Mouse (Mus musculus) neutrophil, adult 83 days (primary cell): ENCODE data around the gene Zbtb25. TPM values are rescaled to one million over a fixed set of nuclear protein-coding genes. Genes with fewer than 3 reads are reported as not detected.

Experiments used
- total RNA-seq, 2 experiments: library from RNA; stranded (reverse); gene quantifications; one replicate each; pipeline ENCODE4 v1.2.4; 2023

Gene Zbtb25
- 1 to 10 TPM; 6.6 to 7.9 TPM for total RNA-seq

DNA sequence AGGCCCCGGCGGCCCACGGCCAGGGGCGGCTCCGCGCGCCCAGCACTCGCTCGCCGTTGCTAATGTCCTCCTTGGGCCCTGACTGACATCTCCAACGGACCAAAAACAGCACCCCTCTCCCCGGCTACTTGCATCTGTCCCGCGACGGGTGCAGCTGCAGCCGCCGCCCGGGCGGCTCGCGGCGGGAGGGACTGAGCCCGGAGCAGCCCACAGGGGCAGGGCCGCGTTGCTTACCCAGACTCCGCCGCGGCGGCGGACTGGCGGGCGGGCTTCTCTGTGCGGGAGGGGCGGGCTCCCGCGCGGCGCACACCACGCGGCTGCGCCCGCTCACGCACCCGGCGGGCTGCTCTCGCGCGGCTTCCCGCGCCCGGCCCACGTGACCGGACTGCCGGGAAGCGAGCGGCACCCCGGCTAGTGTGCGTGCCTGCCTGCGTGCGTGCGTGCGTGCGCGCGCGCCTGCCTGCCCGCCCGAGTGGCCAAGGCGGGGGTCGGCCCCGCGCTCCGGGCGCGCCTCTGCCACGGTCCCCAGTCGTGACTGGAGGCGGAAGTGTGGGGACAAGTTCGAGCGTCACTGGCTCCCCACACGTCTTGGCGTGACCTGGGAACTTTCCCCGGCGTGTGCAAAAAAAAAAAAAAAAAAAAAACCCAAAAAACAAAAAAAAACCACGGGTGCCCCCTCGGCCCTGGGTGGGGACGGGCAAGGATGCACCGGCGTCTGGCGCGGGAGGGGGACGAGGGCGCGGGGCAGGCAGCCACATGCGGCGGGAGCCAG lies at the start of gene Zbtb25:
Gene Zbtb25 (minus strand): TSS at position 397 of the 772 bp plus-strand sequence.

DNA sequence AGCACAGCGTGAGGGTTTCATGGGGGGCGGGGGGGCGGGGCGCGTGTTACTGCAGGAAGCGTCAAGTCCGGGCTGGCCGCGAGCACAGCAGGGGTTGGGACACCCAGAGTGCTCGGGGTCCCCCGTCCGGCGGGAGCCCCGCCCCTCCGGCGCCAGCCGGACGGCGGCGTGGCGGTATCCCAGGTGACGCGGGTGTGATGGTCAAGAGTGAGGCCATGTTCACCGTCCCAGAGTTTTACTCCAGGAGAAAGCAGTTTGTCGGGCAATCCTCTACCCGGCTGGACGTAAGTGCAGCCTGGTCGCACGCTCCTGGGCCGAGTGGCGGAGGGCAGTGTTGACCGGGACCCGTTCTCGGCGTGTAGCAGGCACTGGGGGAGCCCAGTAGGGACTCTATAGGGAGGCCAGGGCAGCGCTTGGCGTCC lies 48.0 kb upstream of the Zbtb25 start, which contains the start of gene Ppp1r36:
Gene Ppp1r36 (plus strand): TSS at position 106 of the 422 bp plus-strand sequence.

DNA sequence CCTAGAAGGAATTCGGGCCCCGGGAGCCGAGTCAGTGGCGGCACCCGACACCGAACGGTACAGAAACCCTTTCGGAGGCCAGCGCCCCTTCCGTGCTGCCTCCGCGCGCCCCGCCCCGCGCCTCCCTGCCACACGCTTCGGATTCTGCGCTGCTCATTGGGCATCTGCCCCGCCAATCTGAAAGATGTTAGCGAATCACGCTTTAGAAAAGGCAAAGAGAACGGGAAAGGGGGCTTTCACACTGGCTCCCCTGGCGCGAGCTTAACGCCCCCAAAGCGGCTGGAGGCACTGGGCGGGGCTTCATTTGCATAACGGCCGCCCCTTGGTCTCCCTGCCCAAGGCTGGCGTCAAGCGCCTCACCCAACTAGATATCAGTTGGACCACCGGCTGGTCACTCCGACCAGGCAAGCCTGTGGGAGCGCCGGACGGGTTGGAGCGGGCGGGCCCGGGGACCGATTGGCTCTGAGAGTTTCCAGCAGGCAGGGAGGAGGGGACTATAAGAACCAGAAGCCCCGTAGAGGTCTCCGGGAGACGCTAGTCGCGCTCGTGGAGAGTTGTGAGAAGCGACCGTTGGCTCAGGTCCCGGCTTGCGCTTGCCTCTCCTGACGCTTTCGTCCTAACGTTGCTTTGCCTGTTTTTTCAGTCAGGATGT lies 34.6 kb upstream of the Zbtb25 start, which contains the start of gene Hspa2:
Gene Hspa2 (plus strand): TSS at position 291 of the 652 bp plus-strand sequence.

DNA sequence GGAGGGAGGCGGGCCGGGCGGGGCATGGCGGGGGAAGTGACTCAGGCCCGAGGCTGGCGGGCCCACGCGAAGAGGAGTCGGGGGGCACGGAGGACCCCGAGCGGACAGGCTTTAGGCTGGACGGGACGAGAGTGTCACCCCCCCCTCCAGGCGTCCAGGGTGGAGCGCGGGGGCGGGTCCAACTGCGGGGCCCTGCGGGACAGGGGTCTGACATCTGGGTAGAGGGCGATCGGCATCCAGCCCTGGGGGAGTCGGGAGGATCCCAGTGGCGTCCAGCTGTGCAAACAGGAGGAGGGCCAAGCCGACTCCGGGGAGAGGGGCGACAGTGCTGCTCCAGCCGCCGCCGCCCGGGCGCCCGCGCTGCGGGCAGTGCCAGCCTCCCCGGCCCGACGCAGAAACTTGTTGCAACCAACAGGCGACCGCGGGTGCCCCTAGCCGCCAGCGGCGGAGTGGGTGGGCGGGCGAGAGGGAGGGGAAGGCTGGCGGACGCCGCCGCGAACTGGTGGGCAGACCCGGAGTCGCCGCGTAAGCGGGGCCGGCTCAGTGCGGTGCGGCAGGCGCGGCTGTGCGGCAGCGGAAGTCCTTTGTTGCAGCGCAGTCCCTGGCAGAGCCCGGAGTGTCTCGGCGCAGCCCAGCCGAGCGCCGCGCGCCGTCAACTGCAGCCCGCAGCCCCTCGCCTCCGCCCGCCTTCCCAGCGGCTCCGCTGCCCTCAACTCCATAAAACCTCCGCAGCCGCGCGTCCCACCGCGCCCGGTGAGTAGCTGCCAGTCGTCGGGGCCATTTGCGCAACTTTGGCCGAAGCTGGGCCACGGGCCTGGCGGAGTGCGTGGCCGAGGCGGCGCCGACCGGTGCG lies 802 bp upstream of the Zbtb25 start, which contains the start of gene Zbtb1:
Gene Zbtb1 (plus strand): TSS at position 289 of the 853 bp plus-strand sequence.

DNA sequence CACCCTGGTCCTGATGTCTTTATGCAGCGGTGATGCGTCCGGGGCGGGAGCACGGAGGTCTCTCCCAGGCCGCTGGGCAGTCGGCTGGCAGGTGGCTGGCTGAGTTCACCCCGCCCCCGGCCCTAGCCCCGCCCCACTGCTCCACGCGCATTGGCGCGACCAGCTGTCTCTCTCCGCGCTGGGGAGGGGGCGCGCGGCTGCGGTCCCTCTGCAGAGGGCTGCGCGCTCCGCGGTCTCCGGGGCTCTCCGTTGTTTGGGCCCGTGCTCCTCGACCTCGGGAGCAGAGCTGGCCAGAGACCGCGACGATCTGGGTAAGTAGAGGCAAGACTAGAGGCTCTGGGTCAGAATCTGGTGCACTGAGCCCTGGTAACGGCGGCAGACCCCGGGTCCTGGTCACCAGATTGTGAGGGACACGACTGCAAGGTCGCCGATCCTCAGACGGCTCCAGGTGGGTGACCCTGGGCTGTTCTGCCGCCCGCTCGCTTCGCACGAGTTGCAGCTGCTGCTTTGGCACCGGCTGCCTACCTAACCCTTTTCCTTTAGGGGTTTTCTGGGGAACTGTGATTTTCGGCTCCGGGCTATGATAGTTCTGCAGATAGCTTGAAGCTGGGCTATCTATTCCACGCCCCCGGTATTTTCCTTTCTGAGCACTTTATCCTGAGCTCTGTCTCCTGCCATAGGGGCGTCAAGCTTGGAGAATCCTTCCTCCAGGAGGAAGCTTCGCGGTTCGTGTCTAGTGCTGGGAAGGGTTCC lies 44.5 kb downstream of the Zbtb25 start, which contains the start of gene Akap5:
Gene Akap5 (plus strand): TSS at position 213 of the 753 bp plus-strand sequence.

Other genes starting within 250 kb of the Zbtb25 start
- under 1 TPM in 1 of 2 experiments, not detected in 1; 0.18 TPM for gene Esr2, start 192.3 kb downstream of the Zbtb25 start, total RNA-seq
- not detected for gene Tex21, start 122.9 kb downstream of the Zbtb25 start, total RNA-seq
- 10 to 100 TPM; 21.0 to 28.3 TPM for gene Mthfd1, start 114.3 kb downstream of the Zbtb25 start, total RNA-seq
- gene Akap5, start 44.7 kb downstream of the Zbtb25 start, total RNA-seq, result under 1 TPM; 0.22 TPM
- gene Zbtb1, start 664 bp upstream of the Zbtb25 start, total RNA-seq, result 1 to 10 TPM; 5.9 to 6.0 TPM
- gene Hspa2, start 34.6 kb upstream of the Zbtb25 start, total RNA-seq, result 1 to 10 TPM; 5.0 to 6.3 TPM
- not detected for gene Ppp1r36, start 47.9 kb upstream of the Zbtb25 start, total RNA-seq
- 100 to 1,000 TPM in 1 of 2 experiments, 10 to 100 TPM in 1; 97.9 to 120 TPM for gene Plekhg3, start 161.3 kb upstream of the Zbtb25 start, total RNA-seq